Mouse (Mus musculus) left cerebral cortex, adult 2 months (tissue): ENCODE measurements around the gene Ccdc50. TPM values are rescaled to one million over a fixed set of nuclear protein-coding genes. Genes with fewer than 3 reads are reported as not detected.
A peak's percentile ranks its signal among the peaks of the same experiment; 100 is the strongest.

ENCODE experiments used
- DNase-seq, 2 experiments: peaks; one replicate each; pipeline ENCODE4 v3.0.0; 2021 to 2022; ENCODE audit warnings: low spot score in 2 of 2, mixed read lengths in 1 of 2; ENCODE audit errors: extremely low spot score in 1 of 2
- H3K27ac ChIP-seq: fragments of 200-600 bp; 2 replicates; pipeline ENCODE4 v1.8.1; 2022
- H3K4me3 ChIP-seq: fragments of 200-600 bp; 2 replicates; pipeline ENCODE4 v1.8.1; 2022
- CTCF ChIP-seq: fragments of 200-600 bp; IDR thresholded peaks from 2 replicates; pipeline ENCODE4 v1.8.1; 2022; ENCODE audit warnings: antibody characterized with exemption, mild to moderate bottlenecking, moderate library complexity
- intact Hi-C: fragments of 180-260 bp; cut with DNase I; formaldehyde crosslinking; loops from one replicate; pipeline ENCODE4 v1.15.1; 2025
- total RNA-seq, 2 experiments: library from RNA; stranded (reverse); gene quantifications; 2 replicates each; pipeline ENCODE4 v1.2.3; 2021

The Ccdc50 gene
- total RNA-seq, 2 experiments from 2014 or later, result 56.5 to 57.4 TPM

DNA sequence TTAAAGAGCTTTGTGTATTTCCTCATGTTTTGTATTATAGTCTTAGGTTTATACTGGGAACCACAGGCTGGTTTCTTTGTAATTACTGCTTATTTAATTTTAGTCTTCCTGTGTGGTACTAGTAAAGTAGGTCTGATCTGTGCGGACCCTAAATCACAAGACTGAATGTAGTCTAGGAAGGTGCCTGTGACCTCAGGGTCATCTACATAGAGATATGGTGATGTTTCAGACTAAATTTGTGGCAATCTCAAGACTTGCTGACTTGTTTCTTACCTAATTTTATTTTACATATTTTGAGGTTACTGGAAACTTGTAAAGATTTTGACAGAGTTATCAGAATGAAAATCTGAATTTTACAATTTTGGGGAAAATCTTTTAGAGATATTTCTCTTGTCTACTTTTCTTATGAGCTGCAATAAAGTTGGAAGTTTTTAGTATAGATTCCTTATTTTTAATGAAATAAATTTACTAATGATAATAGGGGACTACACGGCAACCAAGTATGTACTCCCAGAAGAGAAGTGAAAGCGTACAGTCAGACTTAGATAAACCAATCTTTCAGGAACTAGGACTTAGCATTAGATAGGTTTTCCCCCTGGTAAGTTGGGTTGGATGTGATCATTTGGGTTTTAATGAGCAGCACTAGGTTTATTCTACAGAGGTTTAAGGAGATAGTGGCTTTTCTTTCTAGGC, 10.5 kb downstream of the Ccdc50 start:
- TF ChIP-seq CTCF, result no peak
- intact Hi-C loops, result no loop called here

DNA sequence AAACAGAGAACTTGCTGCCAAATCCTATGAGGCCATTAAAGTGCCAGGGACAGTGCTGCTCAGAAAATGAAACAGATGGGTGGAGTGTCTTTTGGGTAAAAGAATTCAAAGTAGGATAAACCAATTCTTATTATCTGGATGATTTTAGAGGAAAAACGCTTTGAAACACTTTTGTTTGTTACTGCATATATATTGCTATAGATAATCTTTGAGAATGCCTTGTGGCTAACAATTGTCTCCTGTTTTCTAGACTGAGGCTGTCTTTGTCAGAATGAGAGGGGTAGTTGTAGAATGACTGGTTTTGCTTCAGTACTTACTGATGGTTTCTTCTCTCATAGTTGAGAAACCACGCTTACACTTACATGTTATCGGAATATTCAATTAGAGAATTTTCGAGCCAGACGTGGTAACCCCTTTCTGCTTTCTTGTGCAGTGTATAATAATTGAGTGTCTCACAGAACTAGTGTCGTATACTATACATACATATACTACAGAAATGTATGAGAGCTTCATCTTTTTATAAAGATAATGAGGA, 11.1 kb downstream of the Ccdc50 start:
- Histone ChIP-seq H3K4me3 (no peak overlapping the region), H3K27ac (0 out of 2 replicates have a peak overlapping the region, but pooled peaks have one; percentile 3)
- no peak for DNase-seq
- intact Hi-C loops, result no loop called here
- TF ChIP-seq CTCF, result no peak

More for the DNA sequence above, 10.5 kb downstream of the Ccdc50 start:
- DNase-seq, result no peak
- H3K4me3 ChIP-seq, result no peak overlapping the region
- 0 out of 2 replicates have a peak overlapping the region, but pooled peaks have one; percentile 3 for H3K27ac ChIP-seq

DNA sequence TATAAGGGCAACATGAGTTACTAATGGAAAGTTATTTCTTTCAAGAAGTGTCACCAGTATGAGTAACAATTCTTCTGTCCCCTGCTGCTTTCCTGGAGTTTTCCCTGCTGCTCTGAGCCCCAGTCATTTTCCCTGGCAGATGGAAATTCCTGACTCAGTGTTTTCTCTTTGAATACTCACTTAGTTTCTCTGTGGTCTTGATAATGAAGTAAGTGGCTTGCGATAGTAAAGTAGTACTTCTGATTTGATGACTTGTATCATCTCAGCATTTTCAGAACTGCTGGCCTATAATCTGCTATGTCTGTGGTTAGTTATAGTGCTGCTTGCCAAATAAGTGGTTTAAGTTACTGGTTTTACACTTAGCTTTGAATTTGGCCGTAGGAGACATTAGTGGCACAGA, 12.9 kb downstream of the Ccdc50 start:
- Histone ChIP-seq H3K27ac (no peak overlapping the region), H3K4me3 (no peak overlapping the region)
- DNase-seq, result no peak
- intact Hi-C loops, result no loop called here
- TF ChIP-seq CTCF, result no peak

DNA sequence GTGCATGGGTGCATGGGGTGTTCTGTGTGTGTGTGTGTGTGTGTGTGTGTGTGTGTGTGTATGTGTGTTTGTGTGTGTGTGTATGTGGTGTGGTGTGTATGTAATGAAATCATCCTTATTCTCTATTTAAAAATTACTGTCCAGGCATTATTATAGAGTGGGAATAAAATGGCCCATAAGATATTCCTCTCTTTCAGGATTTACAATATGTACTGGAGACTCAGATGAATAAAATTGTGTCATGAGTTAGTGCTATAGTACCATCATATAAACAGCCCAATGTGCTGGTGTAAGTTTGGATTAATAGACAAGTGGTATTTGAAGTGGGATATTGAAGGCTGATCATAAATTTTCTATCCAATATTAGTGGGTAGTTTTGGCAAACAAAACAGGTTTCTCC, 15.4 kb downstream of the Ccdc50 start:
- H3K27ac ChIP-seq, result no peak overlapping the region
- intact Hi-C loops, result no loop called here
- no peak overlapping the region for H3K4me3 ChIP-seq
- no peak for DNase-seq
- TF ChIP-seq CTCF, result no peak

DNA sequence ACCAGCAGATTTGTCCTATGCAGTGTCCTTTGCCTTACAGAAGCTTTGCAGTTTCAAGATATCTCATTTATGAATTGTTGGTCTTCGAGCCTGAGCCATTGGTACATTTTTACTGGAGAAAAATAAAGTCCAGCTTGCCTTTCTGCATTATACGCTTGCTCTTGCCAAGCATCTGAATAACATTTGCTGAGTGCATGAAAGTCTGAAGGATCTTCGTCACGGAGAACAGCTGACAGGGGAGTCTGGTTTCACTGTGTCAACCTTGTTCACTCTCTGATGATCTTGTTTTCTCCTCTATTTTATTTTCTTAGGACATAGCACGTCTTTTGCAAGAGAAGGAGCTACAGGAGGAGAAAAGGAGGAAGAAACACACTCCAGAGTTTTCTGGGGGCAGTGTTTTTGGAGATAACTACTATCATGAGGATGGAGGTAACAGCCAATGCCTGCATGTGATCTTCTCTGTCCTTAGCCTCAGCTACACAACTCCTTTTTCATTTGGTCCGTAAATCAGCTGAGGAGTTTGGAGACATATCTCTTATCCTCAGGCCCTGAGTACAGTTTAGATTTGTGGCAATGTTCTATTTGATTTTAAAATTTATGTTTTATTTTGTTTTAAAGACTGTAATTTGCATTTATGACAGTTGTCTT, 28.4 kb downstream of the Ccdc50 start:
- DNase-seq, result no peak
- Histone ChIP-seq H3K27ac (no peak overlapping the region), H3K4me3 (no peak overlapping the region)
- intact Hi-C loops, result no loop called here
- no peak for TF ChIP-seq CTCF

DNA sequence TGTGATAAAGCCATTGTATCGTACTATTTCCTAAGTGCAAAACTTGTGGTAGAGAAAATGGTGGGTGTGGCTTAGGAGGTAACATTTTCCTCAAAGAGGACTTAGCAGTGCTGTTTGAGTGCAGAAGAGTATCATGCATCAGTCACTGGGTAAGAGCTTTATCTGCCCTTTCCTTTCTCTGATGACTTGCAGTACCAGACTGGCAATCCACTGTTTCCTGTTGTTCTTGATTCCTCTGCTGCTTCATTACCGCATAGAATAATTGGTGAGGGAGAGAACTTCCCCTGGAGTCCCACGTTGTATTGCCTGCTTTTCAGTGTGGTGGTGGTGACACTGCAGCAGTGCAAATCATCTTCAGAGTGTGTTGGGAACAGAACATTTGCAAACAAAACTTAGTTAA, 29.0 kb downstream of the Ccdc50 start:
- no peak for DNase-seq
- Histone ChIP-seq H3K4me3 (no peak overlapping the region), H3K27ac (no peak overlapping the region)
- TF ChIP-seq CTCF, result no peak
- intact Hi-C loops, result no loop called here

DNA sequence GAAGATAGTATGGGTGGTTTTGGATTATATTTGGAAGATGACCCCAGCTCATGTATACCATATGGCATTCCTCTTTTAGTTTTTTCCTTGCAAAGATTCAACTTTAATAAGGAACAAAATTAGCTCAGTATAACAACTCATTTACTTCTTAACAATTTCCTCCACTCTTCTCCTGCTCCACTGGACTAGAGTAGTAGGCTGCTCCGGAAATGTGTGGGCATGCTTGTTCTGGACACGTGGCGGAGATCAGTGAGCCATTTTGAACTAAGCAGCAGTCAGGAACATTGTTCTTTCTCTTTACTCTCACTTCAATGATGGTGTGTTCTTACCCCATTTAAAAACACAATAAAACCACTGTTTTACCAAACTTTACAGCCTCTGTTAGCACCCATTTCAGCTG, 32.3 kb downstream of the Ccdc50 start:
- TF ChIP-seq CTCF, result no peak
- no peak for DNase-seq
- no peak overlapping the region; the same call in 1 of the 2 replicates for H3K27ac ChIP-seq
- intact Hi-C loops, result no loop called here
- H3K4me3 ChIP-seq, result no peak overlapping the region

DNA sequence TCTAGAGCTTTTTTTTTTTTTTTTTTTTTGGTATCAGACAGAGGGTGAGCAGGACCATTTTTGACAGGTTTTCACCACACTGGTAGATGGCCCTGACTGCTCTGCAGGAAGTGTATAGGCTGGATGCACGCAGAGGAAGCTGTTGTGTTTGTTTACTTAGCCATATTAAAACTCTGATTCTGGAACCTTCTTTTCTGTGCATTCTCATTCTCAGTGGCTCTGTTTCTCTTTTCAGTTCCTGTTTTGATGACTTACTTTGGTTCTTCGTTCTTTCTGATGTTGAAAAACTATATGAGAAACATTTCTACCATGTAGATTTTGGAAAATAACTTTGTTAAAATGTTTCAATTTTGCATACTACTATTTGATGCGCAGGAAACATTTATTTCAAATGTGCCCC, 46.4 kb downstream of the Ccdc50 start:
- DNase-seq, result no peak
- TF ChIP-seq CTCF, result no peak
- Histone ChIP-seq H3K4me3 (no peak overlapping the region), H3K27ac (no peak overlapping the region)
- intact Hi-C loops, result no loop called here

DNA sequence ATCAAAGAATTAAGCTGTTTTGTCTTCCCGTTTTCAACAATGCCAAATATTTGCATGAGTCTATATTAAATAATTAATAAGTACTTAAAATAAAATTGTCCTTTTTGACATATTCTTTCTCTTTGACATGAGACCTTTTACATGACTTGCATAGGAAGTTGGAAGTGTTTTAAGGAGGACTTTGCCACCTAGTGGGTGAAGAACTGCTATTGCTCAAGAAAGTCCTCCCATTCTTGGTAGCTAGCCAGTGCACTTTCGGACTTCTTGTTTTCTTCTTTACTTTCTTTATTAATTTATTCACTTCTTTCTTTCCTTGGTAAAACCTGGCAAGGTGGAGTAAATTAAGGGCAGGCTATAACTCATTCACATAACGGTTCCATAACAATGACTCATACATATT, 55.3 kb downstream of the Ccdc50 start:
- no peak for DNase-seq
- peak; percentile 59 for TF ChIP-seq CTCF
- intact Hi-C loops, result no loop called here
- H3K27ac ChIP-seq, result no peak overlapping the region
- no peak overlapping the region for H3K4me3 ChIP-seq

DNA sequence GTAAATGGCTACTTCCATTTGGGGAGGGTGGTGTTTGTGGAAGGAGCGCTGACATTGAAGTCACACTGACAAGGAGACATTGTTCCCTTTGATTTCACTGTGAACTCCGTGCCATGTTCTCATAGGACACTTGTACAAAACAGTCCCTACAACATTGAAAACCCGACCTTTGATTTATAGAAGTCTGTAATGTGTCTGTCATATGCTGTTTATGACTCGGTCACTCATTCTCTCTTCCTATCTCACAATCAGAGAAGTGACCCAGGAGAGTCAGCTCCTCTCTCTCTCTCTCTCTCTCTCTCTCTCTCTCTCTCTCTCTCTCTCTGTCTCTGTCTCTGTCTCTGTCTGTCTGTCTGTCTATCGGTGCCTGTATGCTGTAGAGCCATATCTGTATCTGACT, 60.7 kb downstream of the Ccdc50 start:
- H3K4me3 ChIP-seq, result no peak overlapping the region
- intact Hi-C loops, result no loop called here
- no peak for DNase-seq
- no peak overlapping the region for H3K27ac ChIP-seq
- no peak for TF ChIP-seq CTCF

DNA sequence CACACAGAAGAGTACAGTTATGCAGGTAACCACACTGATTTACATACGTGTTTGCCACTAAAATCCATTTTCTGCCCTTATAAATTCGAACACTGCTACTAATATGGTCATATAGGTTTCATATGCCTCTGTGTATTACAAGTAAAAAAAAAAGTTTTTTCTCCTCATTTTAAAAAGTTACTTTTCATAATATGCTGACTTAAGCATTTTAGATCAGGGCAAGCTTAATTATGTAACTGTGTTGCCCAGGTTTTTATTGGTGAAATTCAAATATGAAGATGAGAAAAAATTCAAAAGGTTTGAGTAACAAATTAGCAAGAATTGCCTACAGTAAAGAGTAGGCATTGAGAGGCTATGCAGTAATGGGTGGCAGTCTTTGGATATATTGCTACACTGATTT, 62.0 kb downstream of the Ccdc50 start:
- intact Hi-C loops, result no loop called here
- TF ChIP-seq CTCF, result no peak
- Histone ChIP-seq H3K27ac (no peak overlapping the region), H3K4me3 (no peak overlapping the region)
- DNase-seq, result no peak

DNA sequence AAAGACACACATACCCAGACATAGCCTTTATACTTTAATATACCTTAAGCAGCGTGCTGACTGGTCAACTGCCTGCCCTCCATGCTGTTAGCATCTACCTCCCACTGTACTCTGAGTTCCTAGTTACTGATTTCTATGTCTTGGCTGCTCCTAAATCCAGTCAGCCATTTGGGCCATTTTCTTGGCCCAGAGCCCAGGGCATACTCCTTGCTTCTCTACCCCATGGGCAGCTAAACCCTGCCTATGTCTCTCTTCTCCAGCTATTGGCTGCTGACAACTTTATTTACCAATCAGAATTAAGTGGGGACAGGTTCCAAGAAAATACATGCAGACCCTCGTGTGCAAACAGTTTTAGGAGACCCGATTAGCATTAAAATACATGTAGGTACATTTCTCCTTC, 64.7 kb downstream of the Ccdc50 start:
- DNase-seq, result no peak
- no peak overlapping the region for H3K4me3 ChIP-seq
- no peak for TF ChIP-seq CTCF
- intact Hi-C loops, result no loop called here
- no peak overlapping the region for H3K27ac ChIP-seq

DNA sequence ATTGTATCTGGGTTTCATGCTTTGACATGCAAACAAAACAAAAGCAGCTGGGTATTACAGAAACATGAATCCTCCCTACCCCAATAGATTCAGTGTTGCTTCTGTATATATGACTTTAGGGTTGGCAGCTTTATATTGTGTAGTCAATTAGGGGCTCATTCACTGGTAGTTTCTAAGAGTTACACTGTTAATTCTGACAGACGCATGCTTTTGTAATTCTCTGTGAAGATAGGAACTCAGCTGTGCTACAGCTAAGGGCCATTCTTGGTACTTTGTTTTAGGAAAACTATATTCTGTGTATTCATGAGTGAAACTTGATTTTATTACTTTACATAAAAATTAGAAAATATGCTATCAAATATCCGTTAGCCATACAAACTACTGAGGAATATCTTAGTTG, 65.2 kb downstream of the Ccdc50 start:
- TF ChIP-seq CTCF, result no peak
- intact Hi-C loops, result no loop called here
- Histone ChIP-seq H3K27ac (no peak overlapping the region), H3K4me3 (no peak overlapping the region)
- no peak for DNase-seq
